Mouse (Mus musculus): ENCODE data around the gene Grip1.

DNA sequence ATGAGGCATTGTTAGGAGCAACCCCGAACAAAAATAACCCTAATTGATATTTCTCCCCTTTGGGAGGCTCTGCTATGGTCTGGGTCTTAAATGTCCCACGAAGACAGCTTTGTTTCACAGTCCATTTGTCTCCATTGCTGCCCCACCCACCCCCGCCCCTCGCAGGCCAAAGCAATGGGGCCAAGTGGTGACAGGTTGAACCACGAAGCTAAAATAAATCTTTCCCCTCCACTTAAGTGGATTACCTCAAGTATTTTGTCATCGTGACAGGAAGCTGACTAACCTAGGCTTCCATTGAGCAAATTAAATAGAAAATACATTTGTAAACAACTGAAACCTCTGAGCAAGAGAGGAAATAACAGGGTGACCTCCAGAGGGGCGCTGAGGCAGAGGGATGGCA lies 216.8 kb downstream of the Grip1 start:
- TF ChIP-seq CTCF (IDR thresholded peaks at IDR 0.05; ENCODE audit: extremely low read depth, insufficient read length, insufficient replicate concordance, low read depth, low read length) (no peak), POLR2A (IDR thresholded peaks at IDR 0.05; ENCODE audit: low read depth, low read length) (no peak)
